Mouse (Mus musculus): ENCODE data around the gene Cdh22.

DNA sequence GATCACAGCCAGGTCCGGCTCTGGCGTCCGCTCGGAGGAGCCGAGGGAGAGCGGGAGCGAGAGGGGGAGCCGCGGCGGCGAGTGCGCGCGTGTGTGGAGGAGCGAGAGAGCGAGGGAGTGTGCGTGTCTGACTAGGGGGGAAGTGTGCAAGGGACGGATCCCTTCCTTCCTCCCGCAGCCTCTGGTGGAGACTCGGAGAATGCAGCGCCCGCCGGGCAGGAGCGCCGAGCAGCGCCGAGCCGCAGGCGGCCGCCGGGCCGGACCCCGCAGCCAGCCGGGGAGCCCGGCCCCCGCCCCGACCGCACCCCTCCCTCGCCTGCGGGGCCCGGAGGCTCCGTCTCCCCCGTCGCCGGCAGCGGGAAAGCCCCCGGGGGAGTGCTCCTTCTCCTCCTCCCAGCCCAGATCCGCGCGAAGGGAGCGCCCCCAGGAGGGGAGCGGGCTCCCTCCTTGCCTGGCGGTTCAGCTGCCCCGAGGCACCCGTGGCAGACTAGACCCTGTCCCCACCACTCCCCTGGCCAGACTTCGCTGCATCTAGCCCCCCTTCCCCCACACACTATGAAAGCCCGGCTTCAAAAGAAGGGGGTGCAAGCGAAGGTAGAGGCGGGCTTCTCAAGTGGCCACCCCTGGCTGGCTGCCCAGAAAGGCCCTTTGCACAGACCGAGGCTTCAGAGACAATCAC lies at the start of gene Cdh22:
- TF ChIP-seq CTCF (conservative IDR thresholded peaks at IDR 0.05; ENCODE audit: insufficient read depth, insufficient read length, low read depth, low read length) = peak; percentile 32; the same call in 1 of the 2 replicates
- no peak for TF ChIP-seq POLR2A (IDR thresholded peaks at IDR 0.05; ENCODE audit: low read depth, low read length)

Measured in kidney, adult 2 months (tissue).